Mouse (Mus musculus): ENCODE results near the gene Nsun2. TPM values are rescaled to one million over a fixed set of nuclear protein-coding genes. Genes with fewer than 3 reads are reported as not detected.

Gene Nsun2
- polyA plus RNA-seq (2014; fragmentation: Illumina TruSeq; extraction: RNeasy Lipid Tissue Mini Kit (QIAGEN cat#74804); ENCODE audit: low read depth, low replicate concordance) = 69.5 TPM

DNA sequence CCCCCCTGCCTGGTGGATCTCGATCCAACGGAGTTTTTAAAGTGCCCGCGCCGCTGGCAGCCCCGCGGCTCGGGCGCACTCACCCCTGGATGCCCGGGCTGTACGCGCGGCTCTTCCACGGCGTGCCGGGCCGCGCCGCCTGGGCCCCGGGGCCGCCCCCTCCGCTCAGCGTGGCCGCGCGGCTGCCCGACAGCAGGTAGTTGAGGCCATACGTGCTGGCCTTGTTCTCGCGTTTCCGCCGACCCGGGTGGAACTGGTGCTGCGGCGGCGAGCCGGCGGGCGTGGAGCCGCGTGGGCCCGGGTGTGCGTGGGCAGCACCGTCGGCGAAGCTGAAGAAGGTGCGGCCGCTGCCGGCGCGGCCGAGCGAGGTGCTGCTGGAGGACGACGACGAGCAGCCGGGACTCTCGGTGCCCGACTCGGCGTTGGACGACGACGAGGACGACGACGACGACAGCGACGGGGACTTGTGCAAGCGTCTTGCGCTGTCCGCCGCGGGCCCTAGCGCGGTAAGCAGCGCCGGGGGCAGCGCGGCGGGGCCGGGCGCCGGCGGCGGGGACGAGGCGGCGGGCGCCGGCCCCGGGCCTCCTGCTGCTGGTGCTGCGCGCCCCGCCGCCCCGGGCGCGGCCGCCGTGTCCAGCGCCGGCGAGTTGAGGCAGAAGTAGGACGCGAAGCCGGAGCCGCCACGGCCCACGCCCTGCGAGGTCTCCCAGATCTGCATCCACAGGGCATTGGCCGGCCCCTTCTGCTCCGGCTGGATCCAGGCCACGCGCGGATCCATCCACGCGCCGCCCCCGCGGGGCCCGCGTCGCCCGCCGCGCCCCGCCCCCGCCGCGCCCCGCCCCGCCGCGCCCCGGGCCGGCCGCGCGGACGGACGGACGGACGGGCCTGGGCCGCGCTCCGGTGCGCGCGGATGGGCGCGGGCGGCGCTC is at the start of gene Nsun2:
Gene Nsun2, plus strand, starts transcription at position 342 of the 929 bp plus-strand sequence.

DNA sequence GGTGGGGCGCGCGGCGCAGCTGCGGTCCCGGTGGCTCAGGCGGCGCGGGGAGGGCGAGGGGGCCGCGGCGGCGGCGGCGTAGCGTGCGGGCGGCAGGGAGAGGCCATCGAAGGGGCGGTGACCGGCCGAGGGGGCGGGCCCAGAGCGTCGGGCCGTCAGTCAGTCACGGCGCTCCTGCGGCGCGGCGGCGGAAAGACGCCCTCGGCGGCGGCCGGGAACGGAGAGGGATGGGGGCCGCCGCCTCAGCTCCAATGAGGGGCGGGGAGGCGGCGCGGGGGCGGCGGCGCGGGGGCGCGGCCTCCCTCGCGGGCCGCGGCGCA is 748 bp downstream of the Nsun2 start, which contains the start of gene Tent4a:
Gene Tent4a, minus strand, starts transcription at position 284 of the 320 bp plus-strand sequence.

DNA sequence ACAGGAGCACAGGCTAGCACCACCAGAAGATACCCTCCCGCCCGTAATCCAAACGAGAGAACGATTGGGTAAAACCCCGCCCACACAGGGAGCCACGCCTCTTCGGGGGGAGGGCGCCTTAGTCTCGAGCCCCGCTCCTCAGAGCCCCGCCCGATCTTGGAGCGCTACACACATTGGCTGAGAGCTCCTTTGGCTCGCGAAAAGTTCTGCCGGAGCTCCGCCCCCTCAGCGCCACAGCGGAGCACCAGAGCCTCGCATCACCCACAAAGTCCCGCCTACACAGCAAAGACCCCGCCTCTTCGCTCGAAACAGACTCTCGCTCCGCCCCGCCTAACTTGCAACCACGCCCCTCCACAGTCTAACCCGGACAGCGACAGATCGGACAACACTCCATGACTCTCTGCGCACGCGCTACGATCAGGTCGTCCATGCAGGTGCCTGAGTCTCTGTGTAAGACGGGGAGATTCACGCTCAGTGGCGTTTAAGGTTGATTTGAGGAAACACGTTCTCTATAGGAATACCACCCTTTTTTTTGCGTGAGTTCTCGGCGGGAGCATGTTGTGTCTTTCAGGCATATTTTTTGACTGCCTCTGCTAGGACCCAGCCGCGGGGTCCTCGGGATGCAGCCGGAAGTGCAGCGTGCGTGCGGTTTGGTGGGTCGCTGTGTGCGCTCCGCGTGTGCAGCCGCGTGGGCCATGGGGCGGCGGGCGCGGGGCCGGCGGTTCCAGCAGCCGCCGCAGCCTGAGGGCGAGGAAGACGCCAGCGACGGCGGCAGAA is 78.0 kb downstream of the Nsun2 start, which contains the start of gene Srd5a1:
Gene Srd5a1, minus strand, starts transcription at position 45 of the 777 bp plus-strand sequence.

Other genes starting within 250 kb of the Nsun2 start
- 10.0 TPM for gene Tent4a, start 871 bp downstream of the Nsun2 start, polyA plus RNA-seq (2014; fragmentation: Illumina TruSeq; extraction: RNeasy Lipid Tissue Mini Kit (QIAGEN cat#74804); ENCODE audit: low read depth, low replicate concordance)
- gene Srd5a1, start 77.7 kb downstream of the Nsun2 start, polyA plus RNA-seq (2014; fragmentation: Illumina TruSeq; extraction: RNeasy Lipid Tissue Mini Kit (QIAGEN cat#74804); ENCODE audit: low read depth, low replicate concordance) = 24.6 TPM
- 0.70 TPM for gene Ube2ql1, start 206.1 kb downstream of the Nsun2 start, polyA plus RNA-seq (2014; fragmentation: Illumina TruSeq; extraction: RNeasy Lipid Tissue Mini Kit (QIAGEN cat#74804); ENCODE audit: low read depth, low replicate concordance)